Mouse (Mus musculus) lung, embryonic 14.5 days (tissue): ENCODE data around the gene Cacnb4. TPM values are rescaled to one million over a fixed set of nuclear protein-coding genes. Genes with fewer than 3 reads are reported as not detected.

Experiments used
- ATAC-seq: fragments of 200-750 bp; cut with Nextera tagmentation; 2 replicates; pipeline ENCODE4 v1.8.0; 2017; ENCODE audit warnings: mild to moderate bottlenecking, moderate TSS enrichment, moderate library complexity; ENCODE audit not compliant: insufficient read depth
- DNase-seq: peaks from one replicate; pipeline ENCODE4 v3.0.0-alpha.2; 2015
- H3K27ac ChIP-seq: fragments of 300-500 bp; sonication (generic); 2 replicates; pipeline ENCODE4 v1.5.1; 2014; ENCODE audit warnings: low read depth, mild to moderate bottlenecking, moderate library complexity
- H3K27me3 ChIP-seq: fragments of 300-500 bp; sonication (generic); 2 replicates; pipeline ENCODE4 v1.6.1; 2014; ENCODE audit warnings: low read length, control low read depth; ENCODE audit not compliant: insufficient read depth
- H3K36me3 ChIP-seq: fragments of 300-500 bp; sonication (generic); 2 replicates; pipeline ENCODE4 v1.6.1; 2014; ENCODE audit warnings: control low read depth; ENCODE audit not compliant: insufficient read depth
- H3K4me1 ChIP-seq: fragments of 300-500 bp; sonication (generic); 2 replicates; pipeline ENCODE4 v1.6.1; 2014; ENCODE audit warnings: antibody characterized with exemption, control low read depth; ENCODE audit not compliant: insufficient read depth
- H3K4me2 ChIP-seq: fragments of 300-500 bp; sonication (generic); 2 replicates; pipeline ENCODE4 v1.6.1; 2014; ENCODE audit warnings: mild to moderate bottlenecking
- H3K4me3 ChIP-seq: fragments of 300-500 bp; sonication (generic); 2 replicates; pipeline ENCODE4 v1.5.1; 2014; ENCODE audit warnings: low read depth, low read length
- H3K9ac ChIP-seq: fragments of 300-500 bp; sonication (generic); 2 replicates; pipeline ENCODE4 v1.6.1; 2014
- H3K9me3 ChIP-seq: fragments of 300-500 bp; sonication (generic); 2 replicates; pipeline ENCODE4 v1.6.1; 2016; ENCODE audit warnings: low read depth, low read length, control low read depth
- CTCF ChIP-seq: IDR thresholded peaks from 2 replicates; pipeline ENCODE4 v1.5.1; 2016; ENCODE audit warnings: antibody characterized with exemption, low read depth
- WGBS: fragments of 180-500 bp; shearing (Covaris S2); extraction: QIAGEN DNeasy Blood & Tissue Kit; methylation state at CpG from one replicate; pipeline ENCODE4 v1.1.7; 2014; 5-methylcytosine and 5-hydroxymethylcytosine counted together
- polyA plus RNA-seq: library from polyadenylated mRNA; unstranded; fragments of >200 nt; fragmentation: Nextera tagmentation; extraction: Ambion mirVana; gene quantifications from 2 replicates; pipeline ENCODE4 v1.2.1, GENCODE M21; 2014

Cacnb4 gene
- polyA plus RNA-seq, 1 experiment from 2014 or later: 0.39 TPM

GRCm38 (mm10) chr2:52511799-52512198, 164.8 kb downstream of the Cacnb4 start:
- ATAC-seq: no peak
- H3K9ac ChIP-seq: no peak overlapping the region
- no peaks in the 10 kb centered on the region for H3K4me1 ChIP-seq
- no peak overlapping the region for H3K4me2 ChIP-seq
- H3K27ac ChIP-seq: no peak overlapping the region
- no peaks in the 10 kb centered on the region for H3K36me3 ChIP-seq
- DNase-seq: no peak
- H3K27me3 ChIP-seq: no peaks in the 10 kb centered on the region
- no peaks in the 10 kb centered on the region for H3K9me3 ChIP-seq
- TF ChIP-seq CTCF: no peak
- whole genome bisulfite sequencing: 27% methylated on average over 13 of the region's 13 CpGs
- no peak overlapping the region for H3K4me3 ChIP-seq

DNA sequence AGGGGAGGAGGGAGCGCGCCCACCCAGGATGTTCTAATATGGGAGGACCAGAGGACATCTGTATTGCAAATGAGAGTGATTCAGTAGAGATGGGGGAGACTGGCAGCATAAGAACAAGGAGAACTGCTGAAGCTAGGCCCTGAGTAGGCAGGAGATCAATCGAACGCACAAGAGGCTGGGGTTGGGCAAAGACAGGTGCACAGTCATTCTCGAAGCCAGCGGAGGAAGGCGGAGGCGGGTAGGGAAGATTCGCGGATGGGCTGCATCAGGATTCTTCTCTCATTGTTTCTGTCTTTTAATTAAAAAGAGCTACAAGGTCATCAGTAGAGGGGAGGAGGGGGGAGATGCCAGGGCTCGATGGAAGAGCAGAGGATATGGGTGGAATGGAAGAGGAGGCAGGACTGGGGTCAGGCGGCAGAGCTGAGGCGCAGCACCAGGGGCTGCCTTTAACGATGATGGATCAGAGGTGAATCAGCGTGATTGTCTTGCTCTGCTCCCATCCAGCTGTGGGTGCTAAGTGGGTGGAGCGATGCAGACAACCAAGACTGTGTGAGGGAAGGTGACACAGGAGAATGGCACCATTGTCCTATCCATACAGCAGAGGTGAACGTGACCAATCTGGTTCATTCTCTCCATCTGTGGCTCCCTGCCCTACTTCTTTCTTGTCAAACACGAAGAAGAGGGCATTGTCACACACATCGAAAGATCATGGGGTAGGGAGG, 166.7 kb downstream of the Cacnb4 start:
- Histone ChIP-seq H3K27ac (no peak overlapping the region), H3K9ac (no peak overlapping the region), H3K27me3 (no peaks in the 10 kb centered on the region), H3K4me2 (no peak overlapping the region), H3K4me1 (no peaks in the 10 kb centered on the region), H3K36me3 (no peaks in the 10 kb centered on the region), H3K9me3 (no peaks in the 10 kb centered on the region), H3K4me3 (no peak overlapping the region)
- no peak for DNase-seq
- WGBS: 73% methylated on average over 19 of the region's 19 CpGs
- no peak for ATAC-seq
- TF ChIP-seq CTCF: no peak

DNA sequence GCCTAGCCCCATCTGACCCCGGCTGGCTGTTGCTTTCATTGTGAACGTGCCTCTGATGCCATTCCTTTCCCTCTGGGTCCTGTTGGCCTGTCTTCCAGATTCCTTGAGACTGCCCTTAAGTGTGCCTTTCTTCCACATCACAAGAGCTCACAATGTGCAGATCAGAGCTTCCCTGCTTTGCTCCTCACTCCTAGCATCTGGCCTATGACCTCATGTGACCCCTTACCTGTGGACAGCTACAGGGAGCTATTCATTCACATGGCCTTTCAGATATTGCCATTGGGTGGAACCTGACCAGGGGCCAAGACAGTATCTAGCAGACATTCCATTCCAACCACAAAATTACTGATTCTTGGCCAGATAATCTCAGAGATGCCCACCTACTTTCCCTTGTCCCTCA, 171.5 kb downstream of the Cacnb4 start:
- H3K9me3 ChIP-seq: no peaks in the 10 kb centered on the region
- ATAC-seq (no peak), DNase-seq (no peak)
- H3K4me1 ChIP-seq: no peaks in the 10 kb centered on the region
- H3K27ac ChIP-seq: no peak overlapping the region
- no peaks in the 10 kb centered on the region for H3K36me3 ChIP-seq
- H3K4me3 ChIP-seq: no peak overlapping the region
- no peak overlapping the region for H3K9ac ChIP-seq
- H3K27me3 ChIP-seq: no peaks in the 10 kb centered on the region
- 70% methylated on average over 2 of the region's 2 CpGs for WGBS
- no peak for TF ChIP-seq CTCF
- no peak overlapping the region for H3K4me2 ChIP-seq

- Histone ChIP-seq H3K27me3 (no peaks in the 10 kb centered on the region), H3K4me2 (no peak overlapping the region), H3K9me3 (no peaks in the 10 kb centered on the region), H3K36me3 (no peaks in the 10 kb centered on the region), H3K4me3 (no peak overlapping the region), H3K9ac (no peak overlapping the region), H3K27ac (no peak overlapping the region), H3K4me1 (no peaks in the 10 kb centered on the region)
- WGBS: 81% methylated on average over 3 of the region's 3 CpGs
- ATAC-seq (no peak), DNase-seq (no peak)
- no peak for TF ChIP-seq CTCF
Observed at GRCm38 (mm10) chr2:52504762-52505161, 171.9 kb downstream of the Cacnb4 start.

- H3K4me2 ChIP-seq: no peak overlapping the region
- no peaks in the 10 kb centered on the region for H3K27me3 ChIP-seq
- no peak overlapping the region for H3K9ac ChIP-seq
- H3K27ac ChIP-seq: no peak overlapping the region
- no peaks in the 10 kb centered on the region for H3K36me3 ChIP-seq
- H3K4me3 ChIP-seq: no peak overlapping the region
- ATAC-seq (peak; percentile 24; the same call in 1 of the 2 replicates), DNase-seq (peak; percentile 39)
- no peaks in the 10 kb centered on the region for H3K9me3 ChIP-seq
- no peak for TF ChIP-seq CTCF
- no peaks in the 10 kb centered on the region for H3K4me1 ChIP-seq
- WGBS: 74% methylated on average over 6 of the region's 6 CpGs
Observed at GRCm38 (mm10) chr2:52499849-52500262, 176.8 kb downstream of the Cacnb4 start.

DNA sequence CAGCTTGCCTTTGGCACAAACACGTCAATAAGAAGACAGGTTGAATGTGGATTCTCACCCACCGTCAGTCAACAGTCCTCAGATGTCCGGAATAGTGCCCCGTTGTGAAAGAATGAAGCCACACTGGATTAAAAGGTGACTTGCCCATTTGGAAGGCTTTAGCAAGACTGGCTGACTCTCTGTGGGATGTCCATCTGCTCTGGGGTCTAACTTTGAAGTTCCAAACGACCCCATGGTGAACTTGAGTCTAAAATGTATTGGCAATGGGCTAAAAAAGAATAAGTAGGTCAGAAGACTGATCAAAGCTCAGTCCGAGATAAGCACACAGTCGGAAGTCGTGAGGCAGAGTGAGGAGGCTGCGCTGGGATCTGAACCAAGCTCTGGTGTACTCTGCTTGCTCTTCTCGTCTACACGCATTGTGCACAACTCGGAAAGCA, 177.5 kb downstream of the Cacnb4 start:
- no peak for TF ChIP-seq CTCF
- Histone ChIP-seq H3K4me3 (no peak overlapping the region), H3K9ac (no peak overlapping the region), H3K4me1 (no peaks in the 10 kb centered on the region), H3K9me3 (no peaks in the 10 kb centered on the region), H3K27me3 (no peaks in the 10 kb centered on the region), H3K27ac (no peak overlapping the region), H3K4me2 (no peak overlapping the region), H3K36me3 (no peaks in the 10 kb centered on the region)
- 79% methylated on average over 12 of the region's 12 CpGs for WGBS
- ATAC-seq: no peak
- DNase-seq: no peak

- no peak overlapping the region for H3K27ac ChIP-seq
- no peak overlapping the region for H3K4me2 ChIP-seq
- no peak for TF ChIP-seq CTCF
- no peaks in the 10 kb centered on the region for H3K27me3 ChIP-seq
- 76% methylated on average over 11 of the region's 11 CpGs for WGBS
- H3K9me3 ChIP-seq: no peaks in the 10 kb centered on the region
- no peak for ATAC-seq
- DNase-seq: no peak
- H3K4me3 ChIP-seq: no peak overlapping the region
- no peak overlapping the region for H3K9ac ChIP-seq
- H3K36me3 ChIP-seq: no peaks in the 10 kb centered on the region
- no peaks in the 10 kb centered on the region for H3K4me1 ChIP-seq
Observed at GRCm38 (mm10) chr2:52495097-52495694, 181.4 kb downstream of the Cacnb4 start.
